Mouse (Mus musculus): ENCODE data around the gene Msantd3. TPM values are rescaled to one million over a fixed set of nuclear protein-coding genes. Genes with fewer than 3 reads are reported as not detected.

Gene Msantd3
- polyA plus RNA-seq, 1 experiment from 2014 or later, result 23.3 TPM

GRCm38 (mm10) chr4:48588576-48588975 is 48.8 kb downstream of the Msantd3 start:
- 61% methylated on average over 9 of the region's 9 CpGs for WGBS
- H3K36me3 ChIP-seq (replicated peaks; ENCODE audit: control insufficient read depth, insufficient read depth), result no peaks in the 10 kb centered on the region
- ATAC-seq (ENCODE audit: low FRiP score), result no peak

DNA sequence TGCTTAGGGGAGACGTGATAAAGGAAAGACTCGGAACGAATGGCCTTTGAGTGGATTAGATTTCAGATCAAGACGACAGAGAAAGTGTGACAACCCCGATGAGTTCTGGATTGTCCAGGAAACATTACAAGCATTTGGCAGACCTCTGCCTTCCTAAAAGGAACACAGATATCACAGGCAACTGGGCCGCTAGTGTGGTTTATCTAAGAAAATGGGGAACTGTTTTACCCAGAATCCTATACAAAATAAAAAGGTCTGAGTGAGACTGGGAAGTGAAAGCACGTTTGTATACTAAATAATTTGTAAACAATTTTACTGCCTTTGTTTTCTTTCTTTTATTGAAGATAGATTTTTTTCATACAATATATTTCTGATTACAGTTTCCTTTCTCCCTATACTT is 51.1 kb downstream of the Msantd3 start:
- Histone ChIP-seq H3K4me3 (replicated peaks; ENCODE audit: low read length) (no peak overlapping the region), H3K36me3 (replicated peaks; ENCODE audit: control insufficient read depth, insufficient read depth) (no peaks in the 10 kb centered on the region), H3K4me1 (replicated peaks; ENCODE audit: control insufficient read depth, insufficient read depth, low read length) (peaks cover 13% of the 10 kb centered on the region; the same call in 1 of the 2 replicates), H3K9ac (no peak overlapping the region), H3K9me3 (ENCODE audit: control insufficient read depth, low read length) (0 out of 2 replicates have a peak, but pooled peaks cover 2% of the 10 kb centered on the region), H3K27ac (no peak overlapping the region), H3K4me2 (replicated peaks) (no peak overlapping the region), H3K27me3 (ENCODE audit: control insufficient read depth, insufficient read depth, low read length) (no peaks in the 10 kb centered on the region)
- WGBS, result 86% methylated on average over 7 of the region's 7 CpGs
- DNase-seq (ENCODE audit: low spot score) (no peak), ATAC-seq (ENCODE audit: low FRiP score) (no peak)

More at GRCm38 (mm10) chr4:48588576-48588975, 48.8 kb downstream of the Msantd3 start:
- peaks cover 22% of the 10 kb centered on the region; the same call in 1 of the 2 replicates for H3K4me1 ChIP-seq (replicated peaks; ENCODE audit: control insufficient read depth, insufficient read depth, low read length)
- no peak for DNase-seq (ENCODE audit: low spot score)
- H3K27me3 ChIP-seq (ENCODE audit: control insufficient read depth, insufficient read depth, low read length), result no peaks in the 10 kb centered on the region
- H3K4me3 ChIP-seq (replicated peaks; ENCODE audit: low read length), result no peak overlapping the region
- H3K4me2 ChIP-seq (replicated peaks), result peak overlapping the region; percentile 2; the same call in 1 of the 2 replicates
- H3K27ac ChIP-seq, result no peak overlapping the region
- no peak overlapping the region for H3K9ac ChIP-seq
- H3K9me3 ChIP-seq (ENCODE audit: control insufficient read depth, low read length), result 0 out of 2 replicates have a peak, but pooled peaks cover 2% of the 10 kb centered on the region

GRCm38 (mm10) chr4:48591390-48591789 is 51.7 kb downstream of the Msantd3 start:
- no peaks in the 10 kb centered on the region for H3K27me3 ChIP-seq (ENCODE audit: control insufficient read depth, insufficient read depth, low read length)
- H3K9me3 ChIP-seq (ENCODE audit: control insufficient read depth, low read length), result 0 out of 2 replicates have a peak, but pooled peaks cover 2% of the 10 kb centered on the region
- DNase-seq (ENCODE audit: low spot score) (no peak), ATAC-seq (ENCODE audit: low FRiP score) (no peak)
- no peak overlapping the region for H3K27ac ChIP-seq
- no peak overlapping the region for H3K4me2 ChIP-seq (replicated peaks)
- no peaks in the 10 kb centered on the region for H3K36me3 ChIP-seq (replicated peaks; ENCODE audit: control insufficient read depth, insufficient read depth)
- no peak overlapping the region for H3K9ac ChIP-seq
- H3K4me3 ChIP-seq (replicated peaks; ENCODE audit: low read length), result no peak overlapping the region
- H3K4me1 ChIP-seq (replicated peaks; ENCODE audit: control insufficient read depth, insufficient read depth, low read length), result peaks cover 13% of the 10 kb centered on the region; the same call in 1 of the 2 replicates
- WGBS, result 91% methylated on average over 3 of the region's 3 CpGs

GRCm38 (mm10) chr4:48592328-48592727 is 52.6 kb downstream of the Msantd3 start:
- Histone ChIP-seq H3K4me2 (replicated peaks) (no peak overlapping the region), H3K27ac (no peak overlapping the region), H3K4me1 (replicated peaks; ENCODE audit: control insufficient read depth, insufficient read depth, low read length) (peaks cover 8% of the 10 kb centered on the region; the same call in 1 of the 2 replicates), H3K27me3 (ENCODE audit: control insufficient read depth, insufficient read depth, low read length) (no peaks in the 10 kb centered on the region), H3K4me3 (replicated peaks; ENCODE audit: low read length) (no peak overlapping the region), H3K36me3 (replicated peaks; ENCODE audit: control insufficient read depth, insufficient read depth) (no peaks in the 10 kb centered on the region), H3K9me3 (ENCODE audit: control insufficient read depth, low read length) (0 out of 2 replicates have a peak, but pooled peaks cover 2% of the 10 kb centered on the region), H3K9ac (no peak overlapping the region)
- no peak for ATAC-seq (ENCODE audit: low FRiP score)
- no peak for DNase-seq (ENCODE audit: low spot score)
- WGBS, result 81% methylated on average over 5 of the region's 5 CpGs

DNA sequence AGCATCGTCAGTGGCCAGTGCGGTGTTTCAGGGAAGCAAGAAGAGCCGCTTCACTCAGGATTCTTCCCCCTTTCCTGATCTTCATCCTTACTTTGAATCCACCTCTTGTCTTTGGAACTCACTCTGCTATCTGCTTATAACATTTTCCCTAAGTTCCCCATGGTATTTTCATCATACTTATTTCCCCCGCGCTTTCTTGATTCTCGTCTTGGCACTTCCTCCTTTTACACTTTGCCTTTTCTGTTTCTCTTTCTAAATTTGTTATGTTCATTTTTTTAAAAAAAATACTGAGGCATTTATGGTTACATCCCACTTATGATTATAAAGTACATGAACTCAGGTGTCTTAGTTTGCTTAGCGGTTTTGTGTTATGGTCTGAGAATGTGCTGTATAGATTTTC is 53.1 kb downstream of the Msantd3 start:
- Histone ChIP-seq H3K4me1 (replicated peaks; ENCODE audit: control insufficient read depth, insufficient read depth, low read length) (peaks cover 8% of the 10 kb centered on the region; the same call in 1 of the 2 replicates), H3K9me3 (ENCODE audit: control insufficient read depth, low read length) (no peaks in the 10 kb centered on the region), H3K36me3 (replicated peaks; ENCODE audit: control insufficient read depth, insufficient read depth) (no peaks in the 10 kb centered on the region), H3K4me3 (replicated peaks; ENCODE audit: low read length) (no peak overlapping the region), H3K27ac (no peak overlapping the region), H3K9ac (no peak overlapping the region), H3K27me3 (ENCODE audit: control insufficient read depth, insufficient read depth, low read length) (no peaks in the 10 kb centered on the region), H3K4me2 (replicated peaks) (no peak overlapping the region)
- no peak for DNase-seq (ENCODE audit: low spot score)
- WGBS, result 94% methylated on average over 7 of the region's 7 CpGs
- ATAC-seq (ENCODE audit: low FRiP score), result no peak

GRCm38 (mm10) chr4:48596111-48596510 is 56.4 kb downstream of the Msantd3 start:
- Histone ChIP-seq H3K36me3 (replicated peaks; ENCODE audit: control insufficient read depth, insufficient read depth) (no peaks in the 10 kb centered on the region), H3K27ac (no peak overlapping the region), H3K4me2 (replicated peaks) (no peak overlapping the region), H3K9ac (no peak overlapping the region), H3K27me3 (ENCODE audit: control insufficient read depth, insufficient read depth, low read length) (no peaks in the 10 kb centered on the region), H3K4me1 (replicated peaks; ENCODE audit: control insufficient read depth, insufficient read depth, low read length) (no peaks in the 10 kb centered on the region; the same call in 1 of the 2 replicates), H3K9me3 (ENCODE audit: control insufficient read depth, low read length) (no peaks in the 10 kb centered on the region), H3K4me3 (replicated peaks; ENCODE audit: low read length) (no peak overlapping the region)
- WGBS, result 89% methylated on average over 7 of the region's 7 CpGs
- DNase-seq (ENCODE audit: low spot score), result no peak
- no peak for ATAC-seq (ENCODE audit: low FRiP score)

GRCm38 (mm10) chr4:48605650-48606049 is 65.9 kb downstream of the Msantd3 start:
- Histone ChIP-seq H3K27ac (no peak overlapping the region), H3K36me3 (replicated peaks; ENCODE audit: control insufficient read depth, insufficient read depth) (peaks cover 26% of the 10 kb centered on the region; the same call in 1 of the 2 replicates), H3K4me3 (replicated peaks; ENCODE audit: low read length) (no peak overlapping the region), H3K4me2 (replicated peaks) (no peak overlapping the region), H3K9me3 (ENCODE audit: control insufficient read depth, low read length) (no peaks in the 10 kb centered on the region), H3K4me1 (replicated peaks; ENCODE audit: control insufficient read depth, insufficient read depth, low read length) (no peaks in the 10 kb centered on the region; the same call in 1 of the 2 replicates), H3K27me3 (ENCODE audit: control insufficient read depth, insufficient read depth, low read length) (no peaks in the 10 kb centered on the region), H3K9ac (no peak overlapping the region)
- WGBS, result 49% methylated on average over 3 of the region's 3 CpGs
- DNase-seq (ENCODE audit: low spot score) (no peak), ATAC-seq (ENCODE audit: low FRiP score) (no peak)

DNA sequence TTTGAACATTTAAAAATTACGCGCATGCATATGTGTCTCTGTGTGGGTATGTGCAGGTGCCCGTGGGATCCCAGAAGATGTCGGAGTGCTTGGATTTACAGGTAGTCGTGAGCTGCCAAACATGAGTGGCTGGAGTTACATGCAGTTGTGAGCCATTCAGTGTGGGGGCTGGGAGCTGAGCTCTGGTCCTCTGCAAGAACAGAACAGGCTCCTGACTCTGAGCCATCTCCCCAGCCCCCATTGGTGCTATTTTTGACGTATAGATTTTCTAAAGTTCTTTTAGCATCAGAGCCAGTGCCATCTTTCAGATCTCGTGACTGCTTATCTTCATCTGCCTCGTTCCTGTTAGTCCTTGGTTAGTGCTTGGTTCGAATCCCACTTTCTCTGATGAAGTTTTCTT is 69.8 kb downstream of the Msantd3 start:
- no peak overlapping the region for H3K27ac ChIP-seq
- H3K27me3 ChIP-seq (ENCODE audit: control insufficient read depth, insufficient read depth, low read length), result no peaks in the 10 kb centered on the region
- no peak overlapping the region for H3K4me2 ChIP-seq (replicated peaks)
- H3K4me3 ChIP-seq (replicated peaks; ENCODE audit: low read length), result no peak overlapping the region
- WGBS, result 93% methylated on average over 9 of the region's 9 CpGs
- no peak overlapping the region for H3K9ac ChIP-seq
- H3K4me1 ChIP-seq (replicated peaks; ENCODE audit: control insufficient read depth, insufficient read depth, low read length), result no peaks in the 10 kb centered on the region
- H3K36me3 ChIP-seq (replicated peaks; ENCODE audit: control insufficient read depth, insufficient read depth), result peaks cover 49% of the 10 kb centered on the region; the same call in 1 of the 2 replicates
- H3K9me3 ChIP-seq (ENCODE audit: control insufficient read depth, low read length), result no peaks in the 10 kb centered on the region
- ATAC-seq (ENCODE audit: low FRiP score) (no peak), DNase-seq (ENCODE audit: low spot score) (no peak)

GRCm38 (mm10) chr4:48610251-48610650 is 70.5 kb downstream of the Msantd3 start:
- H3K4me2 ChIP-seq (replicated peaks), result no peak overlapping the region
- WGBS, result 88% methylated on average over 6 of the region's 6 CpGs
- no peak overlapping the region for H3K9ac ChIP-seq
- no peak overlapping the region for H3K4me3 ChIP-seq (replicated peaks; ENCODE audit: low read length)
- ATAC-seq (ENCODE audit: low FRiP score) (no peak), DNase-seq (ENCODE audit: low spot score) (no peak)
- H3K9me3 ChIP-seq (ENCODE audit: control insufficient read depth, low read length), result no peaks in the 10 kb centered on the region
- no peak overlapping the region for H3K27ac ChIP-seq
- H3K36me3 ChIP-seq (replicated peaks; ENCODE audit: control insufficient read depth, insufficient read depth), result peaks cover 55% of the 10 kb centered on the region; the same call in 1 of the 2 replicates
- H3K4me1 ChIP-seq (replicated peaks; ENCODE audit: control insufficient read depth, insufficient read depth, low read length), result no peaks in the 10 kb centered on the region
- no peaks in the 10 kb centered on the region for H3K27me3 ChIP-seq (ENCODE audit: control insufficient read depth, insufficient read depth, low read length)
